Mouse (Mus musculus) splenic B cell, adult 2 months (primary cell): ENCODE results near the gene Clint1.
"Not testable (repeated sequence)": the region's sequence is repeated elsewhere in the genome, so short reads cannot be mapped to it uniquely, and the experiment has no call there.

ENCODE experiments used
- DNase-seq: peaks from one replicate; pipeline ENCODE4 v3.0.0-alpha.2; 2011; ENCODE audit warnings: low read depth, low spot score
- H3K27me3 ChIP-seq: 2 replicates; pipeline ENCODE4 v1.6.1; 2012; ENCODE audit warnings: mild to moderate bottlenecking, low read length, moderate library complexity, mixed read lengths; ENCODE audit not compliant: control insufficient read depth, poor library complexity, insufficient read depth, severe bottlenecking
- H3K36me3 ChIP-seq: 2 replicates; pipeline ENCODE4 v1.6.1; 2012; ENCODE audit warnings: mild to moderate bottlenecking, low read length, moderate library complexity, mixed read lengths; ENCODE audit not compliant: control insufficient read depth, poor library complexity, insufficient read depth, severe bottlenecking

The Clint1 gene

GRCm38 (mm10) chr11:45853916-45854315, 2.1 kb downstream of the Clint1 start:
- no peak for DNase-seq

DNA sequence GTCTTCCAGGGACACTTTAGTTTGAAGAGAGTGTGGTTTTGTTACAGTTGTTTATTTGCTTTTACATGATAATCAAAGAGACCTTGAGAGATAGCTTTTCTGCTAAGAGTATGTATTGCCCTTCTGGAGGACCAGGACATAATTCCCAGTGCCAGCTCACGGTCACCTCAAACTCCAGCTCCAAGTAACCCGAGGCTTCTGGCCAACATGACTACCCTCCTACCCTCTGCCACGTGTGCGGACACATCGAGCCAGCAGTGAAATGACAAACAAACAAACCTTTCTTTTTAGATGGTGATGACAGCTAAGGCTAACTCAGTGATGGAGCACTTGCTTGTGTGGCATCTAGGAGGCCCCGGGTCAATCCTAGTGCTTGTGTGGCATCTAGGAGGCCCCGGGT, 2.5 kb downstream of the Clint1 start:
- no peak for DNase-seq
- H3K27me3 ChIP-seq, result no peaks in the 10 kb centered on the region
- H3K36me3 ChIP-seq, result no peaks in the 10 kb centered on the region; the same call in 1 of the 2 replicates

More at GRCm38 (mm10) chr11:45853916-45854315, 2.1 kb downstream of the Clint1 start:
- no peaks in the 10 kb centered on the region; the same call in 1 of the 2 replicates for H3K36me3 ChIP-seq
- H3K27me3 ChIP-seq, result no peaks in the 10 kb centered on the region

- no peak for DNase-seq
- no peaks in the 10 kb centered on the region for H3K27me3 ChIP-seq
- H3K36me3 ChIP-seq, result no peaks in the 10 kb centered on the region; the same call in 1 of the 2 replicates
Measured at GRCm38 (mm10) chr11:45855407-45856148, 3.7 kb downstream of the Clint1 start.

DNA sequence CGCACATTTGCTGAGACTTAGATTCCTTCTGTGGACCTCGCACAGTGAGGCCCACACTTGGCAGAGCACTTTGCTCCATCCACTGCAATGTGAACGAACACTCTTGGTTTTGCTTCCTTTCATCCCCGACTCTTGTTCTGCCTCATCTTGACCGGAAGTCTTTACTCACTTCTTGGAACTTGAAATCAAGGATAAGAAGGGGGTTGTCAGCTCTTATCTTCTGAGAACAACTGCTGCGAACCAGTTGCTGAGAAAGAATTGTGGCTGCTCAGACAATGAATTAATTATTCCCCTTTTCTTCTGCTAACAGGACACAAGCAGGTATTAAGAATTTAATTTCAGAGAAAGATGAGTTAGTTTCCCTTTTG, 4.3 kb downstream of the Clint1 start:
- no peaks in the 10 kb centered on the region for H3K27me3 ChIP-seq
- no peak for DNase-seq

GRCm38 (mm10) chr11:45861334-45861733, 9.5 kb downstream of the Clint1 start:
- Histone ChIP-seq H3K27me3 (no peaks in the 10 kb centered on the region), H3K36me3 (no peaks in the 10 kb centered on the region; the same call in 1 of the 2 replicates)
- no peak for DNase-seq

More for the DNA sequence above, 4.3 kb downstream of the Clint1 start:
- H3K36me3 ChIP-seq, result no peaks in the 10 kb centered on the region; the same call in none of the 2 replicates

GRCm38 (mm10) chr11:45864409-45864808, 12.6 kb downstream of the Clint1 start:
- Histone ChIP-seq H3K36me3 (no peaks in the 10 kb centered on the region; the same call in 1 of the 2 replicates), H3K27me3 (no peaks in the 10 kb centered on the region)
- DNase-seq, result no peak

- H3K27me3 ChIP-seq, result no peaks in the 10 kb centered on the region
- H3K36me3 ChIP-seq, result no peaks in the 10 kb centered on the region; the same call in 1 of the 2 replicates
- no peak for DNase-seq
Measured at GRCm38 (mm10) chr11:45865861-45866260, 14.0 kb downstream of the Clint1 start.

- DNase-seq, result no peak
- Histone ChIP-seq H3K27me3 (no peaks in the 10 kb centered on the region), H3K36me3 (no peaks in the 10 kb centered on the region)
Measured at GRCm38 (mm10) chr11:45866534-45866933, 14.7 kb downstream of the Clint1 start.

GRCm38 (mm10) chr11:45873666-45874065, 21.8 kb downstream of the Clint1 start:
- H3K36me3 ChIP-seq, result no peaks in the 10 kb centered on the region
- peak; percentile 66 for DNase-seq
- H3K27me3 ChIP-seq, result no peaks in the 10 kb centered on the region

GRCm38 (mm10) chr11:45874251-45874650, 22.4 kb downstream of the Clint1 start:
- Histone ChIP-seq H3K36me3 (no peaks in the 10 kb centered on the region), H3K27me3 (no peaks in the 10 kb centered on the region)
- no peak for DNase-seq

DNA sequence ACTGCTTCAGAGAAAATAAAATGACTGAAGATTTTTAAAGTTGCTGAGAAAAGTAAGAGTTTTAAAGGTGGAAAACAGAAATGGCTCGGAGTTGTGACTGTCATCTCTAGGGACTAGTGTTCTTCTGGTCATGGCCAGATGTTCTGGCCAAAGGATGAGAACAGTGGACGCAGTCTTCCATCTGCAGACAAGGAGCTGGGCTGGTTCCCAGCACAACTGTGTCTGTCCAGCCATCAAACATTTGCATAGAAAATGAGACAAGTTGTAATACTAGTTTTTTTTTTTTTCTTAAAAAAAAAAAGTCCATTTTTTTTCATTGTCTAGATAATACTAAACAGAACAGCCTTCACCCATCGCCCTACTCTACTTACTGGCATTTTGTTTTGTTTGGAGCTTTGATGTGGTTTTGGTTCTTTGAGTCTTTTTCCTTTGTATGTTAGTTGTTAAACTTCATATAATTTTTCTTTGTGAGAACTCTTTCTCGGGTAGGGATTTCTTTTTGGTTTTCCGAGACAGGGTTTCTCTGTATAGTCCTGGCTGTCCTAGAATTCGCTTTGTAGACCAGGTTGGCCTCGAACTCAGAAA, 23.6 kb downstream of the Clint1 start:
- Histone ChIP-seq H3K27me3 (no peaks in the 10 kb centered on the region), H3K36me3 (no peaks in the 10 kb centered on the region)
- DNase-seq, result no peak

- no peaks in the 10 kb centered on the region for H3K27me3 ChIP-seq
- H3K36me3 ChIP-seq, result no peaks in the 10 kb centered on the region
- no peak for DNase-seq
Measured at GRCm38 (mm10) chr11:45876036-45876435, 24.2 kb downstream of the Clint1 start.

DNA sequence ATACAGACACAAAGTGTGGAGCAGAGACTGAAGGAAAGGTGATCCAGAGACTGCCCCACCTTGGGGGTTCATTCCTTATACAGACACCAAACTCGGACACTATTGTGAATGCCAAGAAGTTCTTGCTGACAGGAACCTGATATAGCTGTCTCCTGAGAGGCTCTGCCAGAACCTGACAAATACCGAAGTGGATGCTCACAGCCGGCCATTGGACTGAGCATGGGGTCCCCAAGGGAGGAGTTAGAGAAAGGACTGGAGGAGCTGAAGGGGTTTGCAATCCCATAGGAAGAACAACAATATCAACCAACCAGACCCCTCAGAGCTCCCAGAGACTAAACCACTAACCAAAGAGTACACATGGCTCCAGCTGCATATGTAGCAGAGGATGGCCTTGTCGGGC, 27.5 kb downstream of the Clint1 start:
- DNase-seq, H3K36me3 ChIP-seq, H3K27me3 ChIP-seq: not testable (repeated sequence)

DNA sequence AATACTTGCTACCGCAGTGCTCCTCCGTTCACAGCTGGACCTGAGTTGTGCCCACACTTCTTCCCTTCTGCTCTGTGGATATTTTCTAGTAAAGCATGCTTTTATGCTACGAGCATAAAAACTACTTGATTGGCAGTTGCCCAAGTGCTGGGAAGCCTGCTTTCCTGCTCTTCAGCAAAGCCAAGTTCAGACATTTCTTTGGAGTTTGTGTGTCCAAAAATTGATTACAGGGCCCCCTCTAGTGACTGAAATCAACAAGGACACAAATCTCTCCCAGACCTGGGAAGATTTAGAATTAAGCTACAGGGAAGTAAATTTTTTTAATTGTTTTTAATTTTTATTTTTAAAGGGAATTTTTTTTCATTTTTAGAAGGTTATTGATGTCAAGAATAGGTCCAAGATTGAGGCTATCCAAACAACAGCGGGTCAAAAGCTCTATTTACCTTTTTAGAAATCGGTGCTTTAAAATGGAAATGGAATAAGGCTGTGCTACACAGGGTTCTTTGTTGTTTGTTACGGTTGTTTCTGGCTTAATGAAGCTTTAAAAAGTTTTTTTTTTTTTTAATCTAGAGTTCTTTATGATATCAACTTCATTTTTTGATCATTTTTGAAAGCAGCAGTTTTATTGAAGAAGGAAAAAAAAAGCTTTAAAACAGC, 29.3 kb downstream of the Clint1 start:
- peak; percentile 36 for DNase-seq
- Histone ChIP-seq H3K27me3 (no peaks in the 10 kb centered on the region), H3K36me3 (peaks cover under 1% of the 10 kb centered on the region; the same call in 1 of the 2 replicates)

GRCm38 (mm10) chr11:45881683-45882068, 29.8 kb downstream of the Clint1 start:
- H3K27me3 ChIP-seq, result no peaks in the 10 kb centered on the region
- peaks cover 4% of the 10 kb centered on the region; the same call in 1 of the 2 replicates for H3K36me3 ChIP-seq
- no peak for DNase-seq
